Mouse (Mus musculus) limb, embryonic 13.5 days (tissue): ENCODE measurements at regions not wholly inside any gene's neighbourhood (a gene's known extent, or its start where the extent isn't known, plus 50 kb on each side); places are given as distances from the start of the nearest gene placed in this dataset. TPM values are rescaled to one million over a fixed set of nuclear protein-coding genes. Genes with fewer than 3 reads are reported as not detected.
"Not testable (repeated sequence)": the region's sequence is repeated elsewhere in the genome, so short reads cannot be mapped to it uniquely, and the experiment has no call there.

Source experiments
- ATAC-seq: fragments of 200-750 bp; cut with Nextera tagmentation; 2 replicates; pipeline ENCODE4 v1.8.0; 2017; ENCODE audit warnings: low read depth, moderate number of reproducible peaks, moderate TSS enrichment; ENCODE audit not compliant: low FRiP score
- H3K27ac ChIP-seq: fragments of 300-500 bp; sonication (generic); 2 replicates; pipeline ENCODE4 v1.5.1; 2015; ENCODE audit warnings: inconsistent platforms, mild to moderate bottlenecking, moderate library complexity
- H3K27me3 ChIP-seq: fragments of 300-500 bp; sonication (generic); 2 replicates; pipeline ENCODE4 v1.6.1; 2015; ENCODE audit warnings: mild to moderate bottlenecking, inconsistent platforms
- H3K36me3 ChIP-seq: fragments of 300-500 bp; sonication (generic); 2 replicates; pipeline ENCODE4 v1.6.1; 2015; ENCODE audit warnings: inconsistent platforms, mild to moderate bottlenecking, moderate library complexity
- H3K4me1 ChIP-seq: fragments of 300-500 bp; sonication (generic); 2 replicates; pipeline ENCODE4 v1.6.1; 2015; ENCODE audit warnings: inconsistent platforms
- H3K4me2 ChIP-seq: fragments of 300-500 bp; sonication (generic); replicated peaks from 2 replicates; pipeline ENCODE4 v1.6.1; 2015; ENCODE audit warnings: inconsistent platforms, mild to moderate bottlenecking, moderate library complexity
- H3K4me3 ChIP-seq: fragments of 300-500 bp; sonication (generic); 2 replicates; pipeline ENCODE4 v1.5.1; 2015; ENCODE audit warnings: moderate library complexity, mild to moderate bottlenecking, inconsistent platforms
- H3K9ac ChIP-seq: fragments of 300-500 bp; sonication (generic); 2 replicates; pipeline ENCODE4 v1.6.1; 2015; ENCODE audit warnings: mild to moderate bottlenecking, inconsistent platforms
- H3K9me3 ChIP-seq: fragments of 300-500 bp; sonication (generic); 2 replicates; pipeline ENCODE4 v1.6.1; 2016; ENCODE audit warnings: inconsistent platforms
- WGBS: fragments of 180-500 bp; shearing (Covaris S2); methylation state at CpG from one replicate; pipeline ENCODE4 v1.1.7; 2015; 5-methylcytosine and 5-hydroxymethylcytosine counted together
- microRNA-seq: library from miRNA; unstranded; fragments of <30 nt; microRNA quantifications from one replicate; pipeline ENCODE4, GENCODE M21; 2016

GRCm38 (mm10) chr12:15011091-15011490, 805.6 kb downstream of the Trib2 start:
- no peak overlapping the region for H3K4me2 ChIP-seq
- H3K27ac ChIP-seq, result no peak overlapping the region
- H3K27me3 ChIP-seq, result no peaks in the 10 kb centered on the region
- H3K9ac ChIP-seq, result no peak overlapping the region
- ATAC-seq, result no peak
- no peaks in the 10 kb centered on the region for H3K4me1 ChIP-seq
- H3K36me3 ChIP-seq, result no peaks in the 10 kb centered on the region
- H3K9me3 ChIP-seq, result no peaks in the 10 kb centered on the region
- H3K4me3 ChIP-seq, result no peak overlapping the region

GRCm38 (mm10) chr12:15002401-15002800, 814.3 kb downstream of the Trib2 start:
- not testable (repeated sequence) for H3K4me1 ChIP-seq, H3K36me3 ChIP-seq, H3K27me3 ChIP-seq, H3K4me3 ChIP-seq, H3K27ac ChIP-seq, H3K4me2 ChIP-seq, H3K9me3 ChIP-seq, H3K9ac ChIP-seq, ATAC-seq
- WGBS, result 76% methylated on average over 1 of the region's 1 CpGs

Small RNA genes lying in the stretch of these regions (microRNA-seq; reads per million reads assigned to microRNA genes)
- not detected for gene Gm27682
